ENCODE assay signal across 9 mouse cellular contexts in the genomic region with DNA sequence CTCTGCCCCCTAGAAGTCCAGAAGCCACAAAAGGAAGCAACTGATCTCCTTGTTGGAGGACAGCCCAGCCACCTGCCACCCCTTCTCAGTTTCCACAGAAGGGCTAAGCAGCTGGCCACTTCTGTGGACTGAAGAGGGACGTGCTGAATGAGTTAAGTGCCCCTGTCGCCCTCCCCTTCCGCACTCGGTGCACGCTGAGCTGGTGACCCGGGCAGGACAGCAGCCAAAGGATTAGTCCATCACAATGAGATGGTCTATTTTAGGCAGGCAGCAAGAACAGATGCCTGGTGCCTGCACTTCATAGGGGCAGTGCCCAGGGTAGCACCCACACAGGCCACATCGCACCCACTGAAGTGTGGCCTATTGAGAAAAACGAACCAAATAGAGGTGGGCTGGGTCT. TPM values are rescaled to one million over a fixed set of nuclear protein-coding genes. Genes with fewer than 3 reads are reported as not detected.
DNase-seq lines count a peak whose midpoint lies in the region.
"Had no signal": no experiment of that assay in that cellular context is flagged by ENCODE, and none has a peak within 500 bp of the region (broad histone marks: within the 10 kb centered on the region; RNA-seq: fewer than 3 reads in every experiment).

No protein-coding gene starts in this region.

- DNase-seq in right cerebral cortex, postnatal 14 days: peak; percentile 8
- DNase-seq in right cerebral cortex, postnatal 36 days (ENCODE audit: low spot score in 2 of 2): no peak
- DNase-seq in gastrocnemius, adult 8-10 months (ENCODE audit: low spot score in 2 of 2): peak; percentile 8 to 34
- DNase-seq in heart, postnatal 14 days: peak; percentile 55 to 70
- DNase-seq in skeletal muscle tissue, adult 2 months (ENCODE audit: low read depth, low spot score): peak; percentile 52
- DNase-seq in B cell, adult 2 months: no peak
- DNase-seq in spleen, adult 12 weeks (ENCODE audit: low spot score): no peak
- DNase-seq: thymus, adult 2 months had no signal

- intact Hi-C loops in heart, postnatal 14 days (cut with DNase I): no loop called here

RNA-seq across cellular contexts. Expression of gene Gjd2, which starts 32.8 kb away (rescaled TPM):
- not detected for total RNA-seq in gastrocnemius, adult 8-10 months (2022)
- not detected for total RNA-seq in heart, postnatal 14 days (2021)
- total RNA-seq: monocyte, adult 5-6 weeks had no signal

Comparison
In these comparisons a context has a peak if more than half of its experiments do, and no peak if none do; other contexts are left out.
1. DNase-seq: peak in right cerebral cortex, postnatal 14 days (single experiment), gastrocnemius, adult 8-10 months (2 of 2), heart, postnatal 14 days (2 of 2) and skeletal muscle tissue, adult 2 months (single experiment); none in right cerebral cortex, postnatal 36 days (0 of 2), B cell, adult 2 months (0 of 2) and spleen, adult 12 weeks (single experiment).